Mouse (Mus musculus): ENCODE measurements around the gene Lct. TPM values are rescaled to one million over a fixed set of nuclear protein-coding genes. Genes with fewer than 3 reads are reported as not detected.

The Lct gene
- polyA plus RNA-seq (2015; fragmentation: Nextera tagmentation; extraction: Ambion mirVana) = 0.09 and 0.17 TPM in 2 replicates

DNA sequence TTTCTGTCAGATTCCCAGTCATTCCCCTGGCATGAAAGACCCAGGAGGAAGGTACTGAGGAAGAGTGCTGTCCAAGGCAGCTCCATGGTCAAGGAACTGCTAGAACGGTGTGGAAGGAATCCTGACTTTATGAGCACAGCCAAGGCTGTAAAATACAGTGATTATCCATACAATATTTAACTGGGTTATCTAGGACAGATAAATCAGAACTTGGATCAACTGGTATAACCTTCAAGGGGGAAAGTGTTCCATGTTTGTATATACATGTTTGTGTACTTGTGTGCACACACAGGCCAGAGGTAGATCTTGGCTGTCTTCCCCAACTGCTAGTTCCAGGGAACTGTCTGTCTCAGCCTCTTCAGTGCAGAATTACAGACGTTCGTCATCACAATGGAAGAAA, at the start of gene Lct:
TSS of gene Lct (minus strand) at position 101 of the 400 bp plus-strand sequence.
- Histone ChIP-seq H3K9ac (replicated peaks; ENCODE audit: low read depth, low read length) (no peak within 1 kb of the TSS), H3K36me3 (ENCODE audit: control insufficient read depth, insufficient read depth) (peaks cover 6% of the 10 kb centered on the region; the same call in 1 of the 2 replicates), H3K27me3 (replicated peaks; ENCODE audit: control insufficient read depth, insufficient read depth, low read length) (no peaks in the 10 kb centered on the region), H3K4me3 (replicated peaks; ENCODE audit: low read length) (no peak within 1 kb of the TSS), H3K4me1 (replicated peaks; ENCODE audit: control insufficient read depth, insufficient read depth, low read length) (no peaks in the 10 kb centered on the region), H3K4me2 (ENCODE audit: low read length) (no peak within 1 kb of the TSS), H3K9me3 (ENCODE audit: control insufficient read depth, low read length) (no peaks in the 10 kb centered on the region), H3K27ac (ENCODE audit: low read length) (no peak within 1 kb of the TSS)
- WGBS = 77% methylated on average over 3 of the region's 3 CpGs
- no peak for ATAC-seq

DNA sequence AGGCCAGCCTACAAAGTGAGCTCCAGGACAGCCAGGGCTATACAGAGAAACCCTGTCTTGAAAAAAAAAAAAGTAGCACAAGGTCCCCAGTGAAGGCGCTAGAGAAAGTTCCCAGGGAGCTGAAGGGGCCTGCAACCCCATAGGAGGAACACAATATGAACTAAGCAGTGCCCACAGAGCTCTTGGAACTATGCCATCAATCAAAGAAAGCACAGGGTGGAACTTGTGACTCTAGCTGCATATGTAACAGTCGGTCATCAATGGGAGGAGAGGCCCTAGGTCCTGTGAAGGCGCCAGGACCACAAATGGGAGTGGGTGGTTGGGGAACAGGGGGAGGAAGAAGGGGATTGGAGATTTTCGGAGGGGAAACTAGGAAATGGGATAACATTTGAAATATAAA, 48.7 kb upstream of the Lct start:
- no peak for ATAC-seq
- no peaks in the 10 kb centered on the region for H3K4me1 ChIP-seq (replicated peaks; ENCODE audit: control insufficient read depth, insufficient read depth, low read length)
- 63% methylated on average over 4 of the region's 4 CpGs for WGBS

DNA sequence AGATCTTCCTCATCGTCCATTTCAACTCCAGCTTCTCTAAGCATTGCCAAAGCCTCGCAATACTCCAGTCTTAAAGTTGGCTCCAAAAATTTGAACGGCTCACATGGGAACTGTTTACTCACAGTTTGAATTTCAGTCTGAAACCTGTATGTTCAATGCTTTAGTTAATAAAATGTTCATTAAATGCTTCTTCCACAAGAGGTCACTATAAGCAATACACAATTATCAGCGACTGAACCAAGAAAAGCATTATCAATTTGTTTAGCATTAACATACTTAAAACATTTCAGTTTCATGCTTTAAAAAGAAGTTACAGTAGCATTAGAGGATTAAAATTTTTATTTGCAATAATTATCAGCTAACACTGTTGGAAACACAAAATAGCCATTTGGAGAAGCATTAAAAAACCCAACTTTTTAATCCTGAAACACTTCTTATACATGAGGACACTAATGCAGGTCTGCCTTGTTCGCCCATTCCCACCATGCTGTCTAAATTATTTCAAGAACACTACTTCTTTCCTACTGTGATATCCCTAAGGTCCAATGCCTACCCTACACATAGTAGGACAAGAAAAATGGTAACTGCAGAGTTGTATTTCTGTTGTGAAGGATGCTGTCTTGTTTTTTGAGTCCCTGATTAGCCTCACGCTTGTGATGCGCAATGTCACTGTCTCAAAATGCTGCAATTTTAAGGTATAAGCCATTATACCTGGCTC, 44.2 kb upstream of the Lct start:
- no peak for ATAC-seq
- no peak overlapping the region for H3K9ac ChIP-seq (replicated peaks; ENCODE audit: low read depth, low read length)
- no peaks in the 10 kb centered on the region for H3K4me1 ChIP-seq (replicated peaks; ENCODE audit: control insufficient read depth, insufficient read depth, low read length)
- no peak overlapping the region for H3K4me2 ChIP-seq (ENCODE audit: low read length)
- no peak overlapping the region for H3K4me3 ChIP-seq (replicated peaks; ENCODE audit: low read length)
- WGBS = 71% methylated on average over 7 of the region's 7 CpGs
- no peaks in the 10 kb centered on the region for H3K27me3 ChIP-seq (replicated peaks; ENCODE audit: control insufficient read depth, insufficient read depth, low read length)
- H3K9me3 ChIP-seq (ENCODE audit: control insufficient read depth, low read length) = no peaks in the 10 kb centered on the region
- H3K36me3 ChIP-seq (ENCODE audit: control insufficient read depth, insufficient read depth) = 0 out of 2 replicates have a peak, but pooled peaks cover under 1% of the 10 kb centered on the region
- no peak overlapping the region for H3K27ac ChIP-seq (ENCODE audit: low read length)

More for the DNA sequence above, 48.7 kb upstream of the Lct start:
- Histone ChIP-seq H3K27ac (ENCODE audit: low read length) (no peak overlapping the region), H3K4me2 (ENCODE audit: low read length) (no peak overlapping the region), H3K4me3 (replicated peaks; ENCODE audit: low read length) (no peak overlapping the region), H3K9me3 (ENCODE audit: control insufficient read depth, low read length) (no peaks in the 10 kb centered on the region), H3K36me3 (ENCODE audit: control insufficient read depth, insufficient read depth) (peaks cover 8% of the 10 kb centered on the region), H3K9ac (replicated peaks; ENCODE audit: low read depth, low read length) (no peak overlapping the region), H3K27me3 (replicated peaks; ENCODE audit: control insufficient read depth, insufficient read depth, low read length) (no peaks in the 10 kb centered on the region)

DNA sequence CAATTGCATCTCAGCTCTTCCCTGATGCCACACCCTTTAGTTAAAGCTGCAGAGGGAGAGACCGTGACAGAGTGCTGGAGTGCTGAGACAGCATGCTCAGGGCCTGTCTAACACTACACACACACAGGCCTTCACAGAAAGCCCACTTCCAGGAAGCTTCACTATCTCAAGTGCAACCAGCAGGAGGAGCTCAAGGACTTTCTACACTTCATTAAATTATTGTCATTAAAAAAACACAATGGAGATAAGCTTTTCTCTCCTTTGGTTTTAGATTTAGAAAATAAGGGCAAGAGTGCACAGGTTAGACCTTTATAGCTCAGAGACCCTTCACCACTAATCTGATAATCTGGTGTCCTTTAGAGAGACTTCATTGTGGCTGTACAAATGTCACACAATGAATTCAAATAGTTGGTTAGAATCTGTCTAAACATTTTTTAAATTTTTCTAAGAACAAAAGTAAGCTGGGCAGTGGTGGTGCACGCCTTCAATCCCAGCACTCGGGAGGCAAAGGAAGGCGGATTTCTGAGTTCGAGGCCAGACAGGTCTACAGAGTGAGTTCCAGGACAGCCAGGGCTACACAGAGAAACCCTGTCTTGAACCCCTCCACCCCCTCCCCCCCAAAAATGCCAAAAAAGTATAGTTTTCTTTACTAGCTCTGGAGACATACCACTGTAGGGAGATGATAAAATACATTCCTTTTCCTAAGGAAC, 40.8 kb upstream of the Lct start:
- no peak overlapping the region for H3K4me2 ChIP-seq (ENCODE audit: low read length)

DNA sequence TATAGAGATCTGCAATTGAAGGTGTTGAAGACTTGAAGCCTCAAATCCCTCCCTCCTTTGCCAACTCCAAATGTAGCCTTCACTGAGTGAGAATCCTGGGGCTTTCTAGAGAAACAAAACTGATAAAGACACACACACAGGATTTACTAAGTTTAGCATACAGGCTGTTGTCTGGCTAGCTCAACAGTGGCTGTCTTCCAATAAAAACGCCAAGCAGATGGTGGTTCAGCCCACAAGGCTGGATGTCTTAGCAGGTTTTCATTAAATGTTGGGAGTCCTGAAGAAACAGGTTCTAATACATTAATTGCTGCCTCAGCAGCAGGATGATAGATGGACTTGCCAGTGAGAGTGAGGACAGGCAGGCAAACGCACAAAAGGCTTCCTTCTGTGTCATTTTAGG, 32.5 kb upstream of the Lct start:
- peaks cover 17% of the 10 kb centered on the region for H3K4me1 ChIP-seq (replicated peaks; ENCODE audit: control insufficient read depth, insufficient read depth, low read length)
- no peak overlapping the region for H3K27ac ChIP-seq (ENCODE audit: low read length)
- 59% methylated on average over 2 of the region's 2 CpGs for WGBS

More for the DNA sequence above, 40.8 kb upstream of the Lct start:
- H3K27ac ChIP-seq (ENCODE audit: low read length) = no peak overlapping the region
- 36% methylated on average over 5 of the region's 5 CpGs for WGBS
- no peaks in the 10 kb centered on the region for H3K27me3 ChIP-seq (replicated peaks; ENCODE audit: control insufficient read depth, insufficient read depth, low read length)
- H3K9me3 ChIP-seq (ENCODE audit: control insufficient read depth, low read length) = no peaks in the 10 kb centered on the region
- H3K36me3 ChIP-seq (ENCODE audit: control insufficient read depth, insufficient read depth) = peaks cover 7% of the 10 kb centered on the region
- no peak overlapping the region for H3K4me3 ChIP-seq (replicated peaks; ENCODE audit: low read length)
- ATAC-seq = peak; percentile 85
- H3K4me1 ChIP-seq (replicated peaks; ENCODE audit: control insufficient read depth, insufficient read depth, low read length) = no peaks in the 10 kb centered on the region
- H3K9ac ChIP-seq (replicated peaks; ENCODE audit: low read depth, low read length) = no peak overlapping the region

DNA sequence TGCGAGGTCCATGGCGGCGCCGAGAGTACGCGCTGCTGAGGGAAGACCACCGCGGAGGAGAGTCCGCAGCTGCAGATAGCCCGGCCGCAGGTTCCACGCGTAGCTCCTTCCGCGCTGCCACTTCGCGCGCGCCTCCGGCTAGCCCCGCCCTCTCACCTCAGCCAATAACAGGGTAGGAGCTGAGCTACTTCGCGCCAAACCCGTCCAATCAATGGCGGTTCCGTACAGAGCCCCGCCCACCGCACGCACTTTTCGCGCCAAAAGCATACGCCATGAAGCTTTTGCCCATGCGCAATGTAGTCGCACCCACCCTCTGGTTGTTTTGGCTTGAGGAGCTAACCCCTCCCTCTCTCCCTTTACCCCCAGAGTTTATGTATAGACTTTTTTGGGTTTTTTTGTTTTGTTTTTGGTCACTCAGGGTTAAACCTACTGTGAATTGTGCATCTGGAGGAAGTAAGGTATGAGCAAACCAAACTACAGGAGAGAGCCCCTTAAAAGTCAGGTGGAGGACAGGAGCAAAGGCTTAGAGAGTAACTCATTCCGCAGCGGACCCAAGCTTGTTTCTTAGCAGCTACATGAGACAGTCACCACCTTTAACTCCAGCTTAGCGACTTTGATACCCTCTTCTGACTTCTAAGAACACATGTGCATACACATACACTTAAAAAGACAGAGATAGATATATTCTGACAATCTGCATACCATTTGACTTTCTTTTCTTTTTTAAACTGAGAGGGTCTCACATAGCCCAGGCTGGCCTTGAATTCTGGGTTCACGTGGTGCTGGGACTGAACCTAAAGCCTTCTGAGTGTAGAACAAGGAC, 31.6 kb upstream of the Lct start, which contains the start of gene Mcm6:
TSS of gene Mcm6 (minus strand) at position 111 of the 823 bp plus-strand sequence.
- ATAC-seq = peak; percentile 99
- H3K9ac ChIP-seq (replicated peaks; ENCODE audit: low read depth, low read length) = peak within 1 kb of the TSS; percentile 73
- H3K4me2 ChIP-seq (ENCODE audit: low read length) = peak within 1 kb of the TSS; percentile 79
- peaks cover 8% of the 10 kb centered on the region for H3K36me3 ChIP-seq (ENCODE audit: control insufficient read depth, insufficient read depth)
- 3% methylated on average over 37 of the region's 38 CpGs for WGBS
- peak within 1 kb of the TSS; percentile 84 for H3K4me3 ChIP-seq (replicated peaks; ENCODE audit: low read length)
- H3K27ac ChIP-seq (ENCODE audit: low read length) = peak within 1 kb of the TSS; percentile 75
- H3K27me3 ChIP-seq (replicated peaks; ENCODE audit: control insufficient read depth, insufficient read depth, low read length) = no peaks in the 10 kb centered on the region
- no peaks in the 10 kb centered on the region for H3K9me3 ChIP-seq (ENCODE audit: control insufficient read depth, low read length)
- H3K4me1 ChIP-seq (replicated peaks; ENCODE audit: control insufficient read depth, insufficient read depth, low read length) = peaks cover 17% of the 10 kb centered on the region

More for the DNA sequence above, 32.5 kb upstream of the Lct start:
- H3K4me2 ChIP-seq (ENCODE audit: low read length) = no peak overlapping the region
- peaks cover 7% of the 10 kb centered on the region for H3K36me3 ChIP-seq (ENCODE audit: control insufficient read depth, insufficient read depth)
- no peak overlapping the region for H3K4me3 ChIP-seq (replicated peaks; ENCODE audit: low read length)
- H3K9me3 ChIP-seq (ENCODE audit: control insufficient read depth, low read length) = no peaks in the 10 kb centered on the region
- H3K9ac ChIP-seq (replicated peaks; ENCODE audit: low read depth, low read length) = no peak overlapping the region
- ATAC-seq = no peak
- H3K27me3 ChIP-seq (replicated peaks; ENCODE audit: control insufficient read depth, insufficient read depth, low read length) = no peaks in the 10 kb centered on the region

DNA sequence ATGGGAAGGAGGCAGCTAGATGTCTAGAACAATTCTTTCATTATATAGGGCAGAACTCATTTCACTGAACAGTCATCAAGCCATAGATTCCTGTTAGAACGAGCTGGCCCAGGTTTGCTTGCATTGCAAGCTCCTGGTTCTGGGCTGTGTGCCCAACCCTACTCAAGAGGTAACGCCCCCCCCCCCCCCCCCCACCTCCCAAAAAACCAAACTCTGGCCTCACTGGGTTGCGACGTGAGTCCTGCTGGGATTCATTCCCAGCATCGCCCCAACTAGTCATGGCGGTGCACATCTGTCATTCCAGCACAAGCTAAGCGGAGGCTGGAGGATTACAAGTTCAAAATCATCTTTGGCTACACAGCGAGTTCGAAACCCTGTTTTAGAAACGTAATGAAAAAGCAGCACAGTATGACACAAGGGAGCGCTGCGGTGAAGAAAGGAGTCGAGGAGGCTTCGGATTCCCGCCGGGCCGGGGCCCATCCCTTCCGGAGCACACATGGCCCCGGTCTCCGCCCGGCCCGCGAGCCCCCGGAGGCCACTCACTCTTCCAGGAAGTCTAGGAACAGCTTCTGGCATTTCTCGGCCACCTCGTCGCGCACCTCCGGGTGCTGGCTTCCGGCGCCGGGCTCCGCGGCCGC, 30.9 kb upstream of the Lct start:
- WGBS = under 1% methylated on average over 30 of the region's 35 CpGs
- Histone ChIP-seq H3K4me1 (replicated peaks; ENCODE audit: control insufficient read depth, insufficient read depth, low read length) (peaks cover 17% of the 10 kb centered on the region), H3K4me3 (replicated peaks; ENCODE audit: low read length) (peak overlapping the region; percentile 84), H3K9ac (replicated peaks; ENCODE audit: low read depth, low read length) (peak overlapping the region; percentile 73), H3K27me3 (replicated peaks; ENCODE audit: control insufficient read depth, insufficient read depth, low read length) (no peaks in the 10 kb centered on the region), H3K36me3 (ENCODE audit: control insufficient read depth, insufficient read depth) (peaks cover 8% of the 10 kb centered on the region), H3K4me2 (ENCODE audit: low read length) (peak overlapping the region; percentile 79), H3K9me3 (ENCODE audit: control insufficient read depth, low read length) (no peaks in the 10 kb centered on the region), H3K27ac (ENCODE audit: low read length) (peak overlapping the region; percentile 75)
- ATAC-seq = peak; percentile 73

DNA sequence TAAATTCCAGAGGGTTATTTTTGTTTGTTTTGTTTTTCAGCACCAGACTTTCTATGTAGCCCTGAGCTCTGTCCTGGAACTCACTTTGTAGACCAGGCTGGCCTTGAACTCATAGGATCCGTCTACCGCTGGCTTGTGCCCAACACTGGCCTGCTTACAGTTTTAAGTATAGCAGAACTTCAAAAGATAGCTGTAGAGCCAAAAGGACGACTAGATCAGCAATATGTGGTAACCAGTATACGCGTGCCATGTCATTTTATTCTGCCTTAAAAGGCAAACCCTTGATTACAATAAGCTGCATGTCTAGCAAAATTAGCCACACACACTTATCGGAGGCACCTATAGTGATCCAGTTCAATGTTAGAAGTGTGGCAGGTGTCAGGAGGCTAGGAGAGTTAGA, 30.2 kb upstream of the Lct start:
- Histone ChIP-seq H3K4me1 (replicated peaks; ENCODE audit: control insufficient read depth, insufficient read depth, low read length) (peaks cover 17% of the 10 kb centered on the region), H3K4me3 (replicated peaks; ENCODE audit: low read length) (peak overlapping the region; percentile 84), H3K9ac (replicated peaks; ENCODE audit: low read depth, low read length) (peak overlapping the region; percentile 22; the same call in 1 of the 2 replicates), H3K4me2 (ENCODE audit: low read length) (peak overlapping the region; percentile 79), H3K36me3 (ENCODE audit: control insufficient read depth, insufficient read depth) (peaks cover 8% of the 10 kb centered on the region), H3K9me3 (ENCODE audit: control insufficient read depth, low read length) (no peaks in the 10 kb centered on the region), H3K27me3 (replicated peaks; ENCODE audit: control insufficient read depth, insufficient read depth, low read length) (no peaks in the 10 kb centered on the region), H3K27ac (ENCODE audit: low read length) (no peak overlapping the region)
- WGBS = 59% methylated on average over 6 of the region's 6 CpGs
- ATAC-seq = no peak

All from forebrain, embryonic 16.5 days (tissue).